Mouse (Mus musculus) c-Kit-positive CD71-negative TER-119-negative erythroid progenitor cells, embryonic 14.5 days (primary cell): Measurements from ENCODE around the gene Rdh11.
"Not testable (repeated sequence)": the region's sequence is repeated elsewhere in the genome, so short reads cannot be mapped to it uniquely, and the experiment has no call there.

ENCODE experiments used
- DNase-seq: peaks from one replicate; pipeline ENCODE4 v3.0.0-alpha.2; 2013; ENCODE audit warnings: low read depth

Rdh11 gene

GRCm38 (mm10) chr12:79192193-79192592, at the start of gene Rdh11:
Gene Rdh11, minus strand, starts transcription at chr12:79192293.
- DNase-seq, result no peak

GRCm38 (mm10) chr12:79235485-79236080, 43.5 kb upstream of the Rdh11 start:
- no peak for DNase-seq

GRCm38 (mm10) chr12:79217511-79217910, 25.4 kb upstream of the Rdh11 start:
- DNase-seq, result no peak

- DNase-seq, result no peak
Measured at GRCm38 (mm10) chr12:79211447-79211846, 19.4 kb upstream of the Rdh11 start.

GRCm38 (mm10) chr12:79208703-79209464, 16.8 kb upstream of the Rdh11 start, which contains the start of gene Rdh12:
Gene Rdh12, plus strand, starts transcription at chr12:79208914.
- peak; percentile 33 for DNase-seq

- no peak for DNase-seq
Measured at GRCm38 (mm10) chr12:79201882-79202281, 9.8 kb upstream of the Rdh11 start.

GRCm38 (mm10) chr12:79197105-79197504, 5.0 kb upstream of the Rdh11 start:
- DNase-seq, result no peak

- peak; percentile 81 for DNase-seq
Measured at GRCm38 (mm10) chr12:79193441-79193840, 1.3 kb upstream of the Rdh11 start.

GRCm38 (mm10) chr12:79191701-79192100, 392 bp downstream of the Rdh11 start:
- DNase-seq, result peak; percentile 79

GRCm38 (mm10) chr12:79190931-79191673, 991 bp downstream of the Rdh11 start:
- no peak for DNase-seq

GRCm38 (mm10) chr12:79185160-79185559, 6.9 kb downstream of the Rdh11 start:
- not testable (repeated sequence) for DNase-seq

- DNase-seq, result no peak
Measured at GRCm38 (mm10) chr12:79175998-79176397, 16.1 kb downstream of the Rdh11 start.

GRCm38 (mm10) chr12:79173721-79174120, 18.4 kb downstream of the Rdh11 start:
- no peak for DNase-seq

GRCm38 (mm10) chr12:79172019-79172941, 19.8 kb downstream of the Rdh11 start, which contains the start of gene Vti1b:
Gene Vti1b, minus strand, starts transcription at chr12:79172667.
- peak; percentile 76 for DNase-seq

- DNase-seq, result no peak
Measured at GRCm38 (mm10) chr12:79171269-79171995, 20.7 kb downstream of the Rdh11 start.

GRCm38 (mm10) chr12:79170421-79170820, 21.7 kb downstream of the Rdh11 start:
- no peak for DNase-seq

- DNase-seq, result no peak
Measured at GRCm38 (mm10) chr12:79169173-79169572, 22.9 kb downstream of the Rdh11 start.

GRCm38 (mm10) chr12:79162876-79163275, 29.2 kb downstream of the Rdh11 start:
- no peak for DNase-seq

GRCm38 (mm10) chr12:79149653-79150052, 42.4 kb downstream of the Rdh11 start:
- DNase-seq, result no peak

GRCm38 (mm10) chr12:79141384-79141783, 50.7 kb downstream of the Rdh11 start:
- DNase-seq, result no peak

GRCm38 (mm10) chr12:79140811-79141210, 51.3 kb downstream of the Rdh11 start:
- DNase-seq, result no peak
